Mouse (Mus musculus): ENCODE results near the gene Tcf7l1. TPM values are rescaled to one million over a fixed set of nuclear protein-coding genes. Genes with fewer than 3 reads are reported as not detected.

The Tcf7l1 gene
- polyA plus RNA-seq, 1 experiment from 2014 or later, result 23.8 TPM

DNA sequence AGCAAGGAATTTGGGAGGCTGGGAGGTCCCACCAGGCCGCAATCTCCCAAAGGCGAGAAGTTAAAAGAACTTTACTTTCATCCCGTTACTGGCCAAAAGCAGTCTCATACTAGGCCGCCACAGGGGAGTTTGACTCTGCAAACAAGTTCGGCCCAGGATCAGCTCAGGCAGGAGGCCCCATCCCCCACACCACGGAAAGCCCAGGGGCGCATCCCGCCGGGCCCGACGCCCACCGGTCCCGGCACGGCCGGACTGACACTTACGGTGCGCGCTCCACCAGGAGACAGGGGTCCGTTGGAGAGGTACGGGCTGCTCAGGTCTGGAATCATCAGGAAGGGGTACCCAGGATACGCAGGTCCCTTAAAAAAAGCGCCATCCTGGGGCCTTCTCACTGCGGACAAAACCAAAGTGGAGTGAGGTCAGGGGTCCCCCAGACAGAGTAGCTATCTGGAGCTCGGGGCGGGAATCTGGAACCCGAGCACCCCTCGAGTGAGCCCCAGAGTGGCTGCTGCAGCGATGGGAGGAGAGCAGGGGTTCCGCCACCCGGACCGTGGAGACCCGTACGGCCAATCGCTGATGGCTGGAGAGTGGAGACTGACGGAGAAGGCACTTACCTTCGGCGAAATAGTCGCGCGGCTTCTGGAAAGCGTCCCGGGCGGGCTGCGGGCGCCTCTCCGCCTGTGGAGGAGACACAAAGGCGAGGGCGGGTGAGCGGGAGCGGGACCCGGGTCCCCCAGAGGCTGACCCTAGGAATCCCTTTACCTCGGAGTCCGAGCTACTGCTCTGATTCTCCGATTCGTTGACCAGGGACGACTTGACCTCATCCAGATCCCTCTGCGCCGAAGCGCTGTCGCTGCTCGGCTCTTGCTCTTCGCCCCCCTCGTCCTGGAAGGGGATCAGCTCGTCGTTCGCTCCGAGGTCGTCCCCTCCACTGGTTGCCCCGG lies 834 bp downstream of the Tcf7l1 start:
- under 1% methylated on average over 68 of the region's 69 CpGs for WGBS
- H3K9ac ChIP-seq (ENCODE audit: low read depth, low read length), result peak overlapping the region; percentile 90
- H3K27ac ChIP-seq, result peak overlapping the region; percentile 96
- peak; percentile 75 for DNase-seq (ENCODE audit: low spot score)
- no peaks in the 10 kb centered on the region for H3K36me3 ChIP-seq (ENCODE audit: insufficient read depth, low read length)
- no peaks in the 10 kb centered on the region for H3K9me3 ChIP-seq (replicated peaks; ENCODE audit: low read length)
- no peaks in the 10 kb centered on the region for H3K27me3 ChIP-seq (ENCODE audit: insufficient read depth, low read length)
- no peak for TF ChIP-seq CTCF (IDR thresholded peaks at IDR 0.05; ENCODE audit: low read depth)
- H3K4me2 ChIP-seq (ENCODE audit: low read length), result peak overlapping the region; percentile 61
- 0 out of 2 replicates have a peak, but pooled peaks cover 4% of the 10 kb centered on the region for H3K4me1 ChIP-seq (replicated peaks; ENCODE audit: insufficient read depth, low read length)
- ATAC-seq (replicated peaks; ENCODE audit: low FRiP score, low read depth), result peak; percentile 27; the same call in 1 of the 2 replicates
- H3K4me3 ChIP-seq (replicated peaks; ENCODE audit: low read depth, low read length), result peak overlapping the region; percentile 96

DNA sequence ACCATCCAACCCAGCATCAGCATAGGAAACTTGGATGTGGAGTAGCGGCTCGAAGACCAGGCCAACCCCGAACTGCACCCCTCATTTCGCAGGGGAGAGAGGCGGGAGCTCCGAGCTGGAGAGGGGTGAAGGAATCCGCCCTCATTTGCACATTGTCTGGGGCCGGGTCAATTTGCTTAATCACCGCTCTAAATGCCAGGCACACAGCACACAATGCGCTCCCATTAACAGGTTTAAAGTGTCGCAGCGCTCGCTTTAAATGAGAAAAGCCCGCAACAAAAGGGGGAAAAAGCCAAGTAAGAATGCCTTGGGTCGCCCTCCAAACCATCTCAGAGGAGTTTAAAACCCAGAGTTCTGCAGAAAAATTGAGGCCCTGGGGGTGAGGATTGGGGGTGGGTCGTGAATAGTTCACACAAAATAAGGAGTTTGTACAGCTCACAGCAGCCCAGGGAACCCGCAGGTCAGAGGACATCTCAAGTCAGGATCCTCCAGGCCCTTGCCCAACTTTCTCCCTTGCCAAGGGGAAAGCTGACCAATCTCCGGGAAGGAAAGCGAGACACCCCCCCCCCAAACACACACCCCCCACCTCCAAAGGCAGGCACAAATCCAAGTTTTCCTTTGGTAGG lies 1.6 kb downstream of the Tcf7l1 start:
- Histone ChIP-seq H3K9me3 (replicated peaks; ENCODE audit: low read length) (no peaks in the 10 kb centered on the region), H3K27me3 (ENCODE audit: insufficient read depth, low read length) (no peaks in the 10 kb centered on the region), H3K4me1 (replicated peaks; ENCODE audit: insufficient read depth, low read length) (0 out of 2 replicates have a peak, but pooled peaks cover 4% of the 10 kb centered on the region), H3K9ac (ENCODE audit: low read depth, low read length) (peak overlapping the region; percentile 90), H3K4me3 (replicated peaks; ENCODE audit: low read depth, low read length) (peak overlapping the region; percentile 96), H3K36me3 (ENCODE audit: insufficient read depth, low read length) (no peaks in the 10 kb centered on the region), H3K4me2 (ENCODE audit: low read length) (peak overlapping the region; percentile 61), H3K27ac (no peak overlapping the region)
- TF ChIP-seq CTCF (IDR thresholded peaks at IDR 0.05; ENCODE audit: low read depth), result no peak
- no peak for ATAC-seq (replicated peaks; ENCODE audit: low FRiP score, low read depth)
- DNase-seq (ENCODE audit: low spot score), result peak; percentile 15
- WGBS, result 5% methylated on average over 19 of the region's 19 CpGs

DNA sequence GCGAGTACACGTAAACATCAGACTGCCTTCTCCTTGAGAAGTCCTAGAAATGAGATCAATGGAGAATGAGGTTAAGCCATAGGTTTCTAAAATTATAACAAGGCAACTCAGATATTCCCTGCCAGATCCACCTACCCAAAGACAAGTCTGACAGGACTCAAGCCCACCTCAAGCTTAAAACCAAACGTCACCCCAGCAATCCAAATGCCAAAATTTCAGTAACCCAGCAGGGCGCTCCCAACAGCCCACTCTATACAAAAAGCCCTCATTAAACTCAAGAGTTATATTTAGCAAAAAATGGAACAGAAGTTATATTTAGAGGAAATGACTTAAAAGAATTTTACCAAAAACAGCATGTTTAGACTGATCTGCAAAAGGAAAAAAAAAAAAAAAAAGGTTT lies 5.3 kb downstream of the Tcf7l1 start:
- DNase-seq (ENCODE audit: low spot score), result no peak
- Histone ChIP-seq H3K36me3 (ENCODE audit: insufficient read depth, low read length) (0 out of 2 replicates have a peak, but pooled peaks cover 9% of the 10 kb centered on the region), H3K27me3 (ENCODE audit: insufficient read depth, low read length) (no peaks in the 10 kb centered on the region), H3K4me1 (replicated peaks; ENCODE audit: insufficient read depth, low read length) (0 out of 2 replicates have a peak, but pooled peaks cover 4% of the 10 kb centered on the region), H3K4me3 (replicated peaks; ENCODE audit: low read depth, low read length) (no peak overlapping the region), H3K9me3 (replicated peaks; ENCODE audit: low read length) (no peaks in the 10 kb centered on the region), H3K27ac (no peak overlapping the region), H3K4me2 (ENCODE audit: low read length) (no peak overlapping the region), H3K9ac (ENCODE audit: low read depth, low read length) (no peak overlapping the region)
- 94% methylated on average over 4 of the region's 4 CpGs for WGBS
- no peak for TF ChIP-seq CTCF (IDR thresholded peaks at IDR 0.05; ENCODE audit: low read depth)
- ATAC-seq (replicated peaks; ENCODE audit: low FRiP score, low read depth), result no peak

DNA sequence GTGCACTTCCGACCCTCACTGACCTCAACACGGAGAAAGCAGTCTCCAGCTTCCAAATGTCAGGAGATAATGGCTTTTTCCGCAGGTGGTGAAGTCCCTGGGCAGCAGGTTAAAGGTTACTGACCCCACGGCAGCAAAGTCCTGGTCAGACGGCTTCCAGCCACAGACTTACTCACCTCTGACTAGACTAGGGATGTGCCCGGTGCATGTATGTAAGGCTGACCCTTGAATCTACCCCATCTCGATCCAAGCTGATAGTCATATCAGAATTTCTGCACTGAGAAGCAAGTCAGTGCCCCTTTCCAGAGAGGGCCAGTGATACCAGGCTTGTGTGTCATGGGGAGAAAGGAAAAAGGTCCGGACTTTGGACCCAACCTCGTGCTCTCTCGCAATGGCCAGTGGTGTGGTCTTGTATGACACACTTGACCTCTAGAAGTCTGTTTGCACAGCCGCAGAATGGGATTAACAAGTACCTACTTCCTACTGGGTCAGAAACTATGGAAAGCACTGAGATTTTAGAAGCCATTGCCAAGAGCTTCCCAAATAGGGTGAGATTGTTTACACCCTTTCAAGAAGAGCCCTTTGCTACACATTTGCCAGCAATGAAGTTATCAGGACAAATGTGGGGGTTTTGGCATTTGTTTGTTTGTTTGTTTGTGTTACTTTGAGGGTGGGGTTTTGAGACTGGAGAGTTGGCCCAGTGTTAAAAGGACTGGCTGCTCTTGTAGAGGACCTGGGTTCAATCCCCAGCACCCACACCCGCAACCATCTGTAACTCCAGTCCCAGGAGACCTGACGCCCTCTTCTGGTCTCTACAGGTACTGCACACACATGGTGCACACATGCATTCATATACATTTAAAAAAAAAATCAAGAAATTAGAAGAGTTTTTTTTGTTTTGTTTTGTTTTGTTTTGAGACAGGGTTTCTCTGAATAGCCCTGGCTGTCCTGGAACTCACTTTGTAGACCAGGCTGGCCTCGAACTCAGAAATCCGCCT lies 10.0 kb downstream of the Tcf7l1 start:
- 0 out of 2 replicates have a peak, but pooled peaks cover 9% of the 10 kb centered on the region for H3K36me3 ChIP-seq (ENCODE audit: insufficient read depth, low read length)
- H3K9me3 ChIP-seq (replicated peaks; ENCODE audit: low read length), result no peaks in the 10 kb centered on the region
- H3K4me2 ChIP-seq (ENCODE audit: low read length), result no peak overlapping the region
- no peak overlapping the region for H3K27ac ChIP-seq
- DNase-seq (ENCODE audit: low spot score), result no peak
- H3K27me3 ChIP-seq (ENCODE audit: insufficient read depth, low read length), result no peaks in the 10 kb centered on the region
- no peak overlapping the region for H3K4me3 ChIP-seq (replicated peaks; ENCODE audit: low read depth, low read length)
- TF ChIP-seq CTCF (IDR thresholded peaks at IDR 0.05; ENCODE audit: low read depth), result peak; percentile 33; the same call in 1 of the 2 replicates
- H3K4me1 ChIP-seq (replicated peaks; ENCODE audit: insufficient read depth, low read length), result no peaks in the 10 kb centered on the region
- ATAC-seq (replicated peaks; ENCODE audit: low FRiP score, low read depth), result no peak
- H3K9ac ChIP-seq (ENCODE audit: low read depth, low read length), result no peak overlapping the region
- 82% methylated on average over 15 of the region's 15 CpGs for WGBS

DNA sequence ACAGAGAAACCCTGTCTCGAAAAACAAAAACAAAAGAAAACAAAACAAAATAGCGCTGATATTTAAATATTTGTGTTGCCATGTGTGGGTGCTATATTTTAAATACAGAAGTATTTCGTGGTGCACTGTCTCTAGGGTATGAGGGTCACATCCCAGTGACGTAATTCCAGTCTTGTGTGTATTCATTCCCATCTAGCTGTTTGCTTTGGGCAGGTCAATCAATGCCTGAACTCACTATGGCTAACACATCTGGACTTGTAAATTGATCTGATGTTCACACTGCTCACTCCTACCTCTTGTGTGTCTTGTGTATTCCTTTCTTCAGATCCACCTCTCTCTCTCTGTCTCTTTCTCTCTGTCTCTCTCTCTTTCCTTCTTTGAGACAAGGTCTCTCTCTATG lies 11.8 kb downstream of the Tcf7l1 start:
- TF ChIP-seq CTCF (IDR thresholded peaks at IDR 0.05; ENCODE audit: low read depth), result no peak

More for the DNA sequence above, 11.8 kb downstream of the Tcf7l1 start:
- no peak for ATAC-seq (replicated peaks; ENCODE audit: low FRiP score, low read depth)
- Histone ChIP-seq H3K27ac (no peak overlapping the region), H3K36me3 (ENCODE audit: insufficient read depth, low read length) (0 out of 2 replicates have a peak, but pooled peaks cover 9% of the 10 kb centered on the region), H3K4me3 (replicated peaks; ENCODE audit: low read depth, low read length) (no peak overlapping the region), H3K9ac (ENCODE audit: low read depth, low read length) (no peak overlapping the region), H3K27me3 (ENCODE audit: insufficient read depth, low read length) (no peaks in the 10 kb centered on the region), H3K4me1 (replicated peaks; ENCODE audit: insufficient read depth, low read length) (no peaks in the 10 kb centered on the region), H3K9me3 (replicated peaks; ENCODE audit: low read length) (no peaks in the 10 kb centered on the region), H3K4me2 (ENCODE audit: low read length) (no peak overlapping the region)
- DNase-seq (ENCODE audit: low spot score), result no peak
- WGBS, result 79% methylated on average over 4 of the region's 4 CpGs

All from kidney, postnatal 0 days (tissue).